Mouse (Mus musculus) WW6 (cell line): ENCODE measurements around the gene Htra3.

Experiments
- DNase-seq: peaks from one replicate; pipeline ENCODE4 v3.0.0-alpha.2; 2013; ENCODE audit warnings: low read depth, low spot score

Gene Htra3

DNA sequence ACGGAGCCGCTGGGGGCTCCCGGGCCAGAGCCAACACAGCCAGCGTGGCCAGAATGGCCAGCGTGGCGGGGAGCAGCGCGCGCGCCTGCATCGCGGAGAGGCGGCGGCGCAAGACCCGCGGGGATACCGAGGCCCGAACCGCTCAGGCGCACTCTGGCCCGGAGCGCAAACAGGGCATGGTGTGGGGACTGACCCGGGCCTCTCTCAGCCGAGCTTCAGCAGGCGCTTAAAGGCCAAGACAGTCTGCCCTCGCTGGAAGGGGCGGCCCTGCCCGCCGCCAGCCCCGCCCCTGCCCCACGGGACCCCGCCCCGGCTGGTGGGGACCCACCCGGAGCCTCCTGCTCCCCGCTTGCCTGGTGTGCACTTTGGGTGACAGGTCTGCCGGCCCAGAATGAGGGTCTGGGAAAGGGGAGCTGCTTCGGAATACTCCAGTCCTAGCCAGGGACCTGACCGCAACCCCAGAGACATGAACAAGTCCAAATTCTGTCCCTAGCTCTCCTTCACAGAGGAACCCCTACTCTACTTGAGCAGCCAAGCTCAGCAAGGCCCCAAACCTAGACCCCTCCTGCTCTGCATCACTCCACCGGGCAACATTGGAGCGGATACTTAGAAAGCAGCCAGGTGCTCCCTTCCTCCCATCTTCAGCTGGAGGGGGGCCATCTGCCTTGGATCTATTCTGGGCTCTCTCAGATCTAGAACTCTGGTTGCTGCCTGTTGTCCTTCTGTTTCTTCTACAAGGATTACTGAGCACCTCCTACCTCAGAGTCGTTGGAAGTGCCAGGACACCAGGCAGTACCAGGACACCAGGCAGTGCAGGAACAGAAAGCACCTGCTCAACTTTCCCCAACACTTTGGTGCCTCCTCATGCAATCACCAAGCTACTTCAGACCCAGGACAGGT is at the start of gene Htra3:
Gene Htra3, minus strand, starts transcription at position 527 of the 900 bp plus-strand sequence.
- DNase-seq: no peak

- no peak for DNase-seq
Measured at GRCm38 (mm10) chr5:35728957-35729460, 49.4 kb upstream of the Htra3 start.

GRCm38 (mm10) chr5:35728344-35728956 is 48.9 kb upstream of the Htra3 start:
- no peak for DNase-seq

- no peak for DNase-seq
Measured at GRCm38 (mm10) chr5:35727447-35727846, 47.9 kb upstream of the Htra3 start.

DNA sequence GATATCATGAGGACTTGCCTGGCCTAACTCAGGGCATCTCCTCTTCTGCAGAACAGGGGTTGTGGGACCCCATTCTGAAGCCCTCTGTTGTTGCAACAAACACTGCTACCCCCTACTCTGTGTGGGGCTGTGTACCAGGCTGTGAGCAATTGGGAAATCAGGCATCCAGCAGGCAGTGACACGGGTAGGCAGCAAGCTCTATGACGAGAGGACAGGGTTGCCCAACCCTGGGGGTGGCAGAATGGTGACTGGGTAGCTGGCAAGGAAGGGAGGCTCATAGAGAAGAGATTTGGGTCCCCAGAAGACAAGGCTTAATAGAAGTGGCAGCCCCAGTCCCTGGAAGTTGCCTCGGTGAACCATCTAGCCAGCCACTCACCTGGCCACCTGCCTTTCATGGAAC is 46.3 kb upstream of the Htra3 start:
- no peak for DNase-seq

DNA sequence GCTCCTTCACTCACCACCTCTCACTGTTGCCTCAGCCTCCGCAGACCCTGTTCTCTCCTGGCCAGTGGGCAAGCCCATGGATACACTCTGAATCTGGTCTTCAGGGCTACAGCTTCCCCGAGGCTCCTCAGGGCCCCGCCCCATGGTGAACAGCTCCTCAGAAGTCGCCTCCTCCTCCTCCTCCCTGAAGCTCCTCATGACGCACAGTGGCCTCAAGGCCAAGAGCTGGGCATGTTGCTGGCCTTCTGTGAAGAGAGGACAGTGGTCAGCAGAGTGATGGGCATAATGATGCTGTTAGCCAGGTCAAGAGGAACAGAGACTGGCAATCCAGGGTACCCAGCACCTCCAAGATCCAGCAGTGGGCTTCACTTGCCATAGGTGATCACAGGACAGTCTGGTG is 44.3 kb upstream of the Htra3 start:
- no peak for DNase-seq

GRCm38 (mm10) chr5:35722654-35723053 is 43.1 kb upstream of the Htra3 start:
- DNase-seq: no peak

DNA sequence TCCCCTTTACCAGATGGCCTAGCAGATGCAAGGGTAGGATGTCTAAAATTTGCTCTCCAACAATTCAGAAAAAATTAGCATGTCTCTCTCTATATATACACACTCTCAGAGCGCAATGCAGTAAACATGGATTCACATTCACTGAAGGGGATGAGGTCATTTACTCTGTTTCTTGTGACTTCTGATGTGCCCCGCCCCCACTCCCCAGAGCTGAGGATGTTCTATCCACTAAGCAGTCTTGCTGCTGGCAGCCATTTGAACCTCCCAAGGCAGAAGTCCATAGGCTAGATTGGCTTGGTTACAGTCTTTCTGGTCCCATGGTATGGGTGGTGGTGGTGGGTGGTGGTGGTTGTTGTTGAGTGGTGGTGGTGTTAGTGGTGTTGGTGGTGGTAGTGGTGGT is 42.4 kb upstream of the Htra3 start:
- no peak for DNase-seq

GRCm38 (mm10) chr5:35719880-35720279 is 40.3 kb upstream of the Htra3 start:
- no peak for DNase-seq

DNA sequence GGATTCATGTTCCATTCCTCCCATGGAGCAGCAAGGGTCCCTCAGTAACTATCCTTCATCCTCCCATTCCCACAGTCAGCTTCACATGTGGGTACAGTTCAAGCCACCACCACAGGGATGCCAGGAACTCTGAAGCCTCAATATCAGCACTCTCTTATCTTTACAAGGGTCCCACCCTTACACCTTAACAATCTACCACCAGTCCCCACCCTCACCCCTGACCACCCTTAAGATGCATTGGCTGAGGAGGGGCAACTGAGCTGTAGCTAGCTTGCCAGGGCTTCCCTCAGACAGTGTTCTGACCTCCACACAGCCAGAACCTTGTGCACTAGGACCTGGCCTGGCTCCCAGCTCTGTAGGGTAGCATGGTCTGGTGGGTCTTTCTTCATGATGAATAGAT is 39.8 kb upstream of the Htra3 start:
- DNase-seq: no peak

DNA sequence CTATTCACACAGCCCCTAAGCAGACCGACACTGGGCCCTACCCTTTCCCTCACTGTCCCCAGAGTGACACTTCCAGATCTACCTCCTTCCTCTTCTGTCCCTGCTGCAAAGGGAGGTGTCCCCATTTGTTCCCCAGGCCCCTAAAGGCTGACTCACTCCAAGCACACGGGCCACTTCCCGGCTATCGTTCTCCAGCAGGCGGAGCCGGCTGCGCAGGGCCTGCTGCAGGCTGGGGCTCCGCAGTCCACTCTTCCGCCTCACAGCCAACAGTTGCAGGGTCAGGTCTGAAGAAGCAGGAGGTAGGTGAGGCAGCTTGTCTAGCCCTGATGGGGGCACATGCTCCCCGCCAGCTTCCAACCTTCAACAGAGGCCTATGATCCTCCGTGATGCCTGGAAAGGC is 39.2 kb upstream of the Htra3 start:
- no peak for DNase-seq

- DNase-seq: peak; percentile 84
Measured at GRCm38 (mm10) chr5:35717946-35718345, 38.4 kb upstream of the Htra3 start.

DNA sequence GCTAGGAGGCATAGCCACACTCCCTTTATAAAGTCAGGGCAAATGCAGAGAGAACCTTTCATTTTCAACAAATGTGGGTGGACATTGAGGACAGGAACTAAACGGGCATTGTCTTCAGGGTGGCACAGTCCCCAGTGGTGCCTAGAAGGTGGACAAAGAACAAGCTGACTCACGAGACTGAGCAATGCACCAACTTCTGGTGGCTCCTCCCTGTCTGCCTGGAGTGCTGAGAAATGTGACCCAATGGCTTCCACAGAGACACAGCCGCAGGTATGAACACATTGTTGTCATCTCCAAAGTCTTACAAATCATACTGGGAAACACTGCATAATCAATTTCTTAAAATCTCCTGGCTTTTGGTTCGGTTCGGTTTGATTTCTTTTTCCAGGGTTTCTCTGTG is 37.9 kb upstream of the Htra3 start:
- no peak for DNase-seq

- no peak for DNase-seq
Measured at GRCm38 (mm10) chr5:35713649-35714354, 34.2 kb upstream of the Htra3 start.

DNA sequence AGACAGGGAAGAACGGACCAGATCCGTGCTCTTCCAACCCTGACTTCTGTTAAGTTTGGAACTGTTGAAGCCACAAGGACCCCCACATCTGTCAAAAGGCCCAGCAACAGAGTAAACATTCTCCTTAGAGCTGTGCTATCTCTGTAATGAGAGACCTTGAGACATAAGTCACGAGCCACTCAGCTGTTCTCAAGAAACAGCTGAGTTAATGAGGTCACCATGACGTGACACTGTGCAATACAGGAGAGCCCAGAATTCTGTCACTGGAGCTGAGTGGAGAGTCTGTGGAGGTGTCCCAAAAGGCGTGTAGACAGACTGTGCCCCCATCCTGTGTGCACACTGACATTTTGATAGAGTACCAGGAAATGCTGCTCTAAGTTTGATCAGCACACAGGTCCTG is 32.9 kb upstream of the Htra3 start:
- DNase-seq: no peak

DNA sequence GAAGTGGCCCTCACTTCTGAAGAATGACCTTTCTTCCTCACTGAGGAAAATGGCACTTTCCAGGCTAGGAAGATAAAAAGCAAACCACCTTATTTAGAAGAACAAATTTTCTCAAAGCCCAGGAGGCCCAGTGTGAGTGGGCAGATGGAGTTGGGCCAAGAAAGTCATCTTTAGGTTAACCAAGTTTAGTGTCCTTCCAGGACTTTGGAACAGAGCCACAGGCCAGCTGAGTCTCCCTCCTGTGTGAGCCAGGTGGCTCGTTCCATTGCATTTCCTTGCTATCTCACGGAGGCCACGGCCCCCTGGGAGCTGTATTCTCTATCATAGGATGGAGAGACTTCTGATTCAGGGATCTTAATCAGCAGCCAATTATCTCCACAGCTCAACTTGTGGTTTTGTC is 31.3 kb upstream of the Htra3 start:
- DNase-seq: no peak

GRCm38 (mm10) chr5:35710481-35710880 is 30.9 kb upstream of the Htra3 start:
- no peak for DNase-seq

DNA sequence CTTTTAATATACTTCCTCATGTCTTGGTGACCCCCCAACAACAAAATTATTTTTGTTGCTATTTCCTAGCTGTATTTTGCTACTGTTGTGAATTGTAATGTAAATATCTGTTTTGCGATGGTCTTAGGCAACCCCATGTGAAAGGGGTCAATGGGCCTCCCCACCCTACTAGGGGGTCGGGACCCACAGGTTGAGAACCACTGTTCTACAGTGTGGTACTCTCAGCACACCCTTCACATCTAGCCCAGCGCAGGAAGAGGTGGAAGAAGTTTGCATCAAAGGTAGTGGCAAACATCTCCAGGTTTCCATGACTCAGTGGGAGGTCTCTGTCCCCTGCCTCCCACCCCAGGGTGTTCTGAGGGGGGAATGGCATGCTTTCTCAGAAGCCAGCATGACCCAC is 25.8 kb upstream of the Htra3 start:
- no peak for DNase-seq

DNA sequence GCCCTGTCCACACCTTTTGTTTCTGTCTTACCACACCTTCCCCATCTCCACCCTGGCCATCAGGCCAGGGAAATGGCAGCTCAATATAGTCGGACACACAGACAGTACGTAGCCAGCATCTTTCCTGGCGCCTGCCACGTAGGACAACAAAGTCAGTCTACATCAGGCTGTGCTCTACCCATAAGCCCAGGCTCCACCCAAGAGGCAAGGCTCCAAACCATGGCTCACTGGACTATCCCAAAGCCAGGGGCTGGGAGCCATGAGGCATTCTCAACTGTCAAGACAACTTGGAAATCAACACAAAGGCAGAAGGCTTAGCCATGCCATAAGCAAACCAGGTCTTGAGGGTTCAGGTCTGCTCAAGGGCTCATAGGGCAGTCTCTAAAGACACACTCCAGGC is 24.2 kb upstream of the Htra3 start:
- no peak for DNase-seq

- DNase-seq: no peak
Measured at GRCm38 (mm10) chr5:35703183-35703582, 23.6 kb upstream of the Htra3 start.

DNA sequence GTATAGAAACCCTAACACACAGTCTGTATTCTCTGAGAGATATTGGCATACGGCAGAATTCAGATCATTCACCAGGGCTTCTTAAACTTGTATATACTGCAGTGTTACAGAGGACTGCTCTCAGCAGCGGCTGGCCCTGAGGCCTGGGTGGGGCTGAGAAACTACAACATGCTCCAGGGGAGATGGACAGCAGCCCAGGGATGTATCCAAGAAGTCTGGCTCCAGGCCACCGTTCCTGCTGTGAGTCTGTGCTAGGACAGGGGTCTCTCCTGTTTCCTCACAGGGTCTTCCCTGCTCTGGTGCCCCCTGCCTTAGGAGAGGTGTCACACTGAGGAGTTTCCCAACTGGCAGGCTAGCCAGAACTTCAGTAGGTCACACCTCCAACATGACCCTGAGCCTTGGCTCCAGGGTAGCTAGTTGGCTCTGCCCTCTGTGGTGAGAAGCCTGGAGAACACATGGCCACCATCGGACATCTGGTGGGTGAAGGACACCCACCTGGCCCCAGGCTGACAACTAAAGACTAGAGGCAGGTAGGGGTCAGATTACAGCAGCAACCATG is 23.1 kb upstream of the Htra3 start:
- no peak for DNase-seq

DNA sequence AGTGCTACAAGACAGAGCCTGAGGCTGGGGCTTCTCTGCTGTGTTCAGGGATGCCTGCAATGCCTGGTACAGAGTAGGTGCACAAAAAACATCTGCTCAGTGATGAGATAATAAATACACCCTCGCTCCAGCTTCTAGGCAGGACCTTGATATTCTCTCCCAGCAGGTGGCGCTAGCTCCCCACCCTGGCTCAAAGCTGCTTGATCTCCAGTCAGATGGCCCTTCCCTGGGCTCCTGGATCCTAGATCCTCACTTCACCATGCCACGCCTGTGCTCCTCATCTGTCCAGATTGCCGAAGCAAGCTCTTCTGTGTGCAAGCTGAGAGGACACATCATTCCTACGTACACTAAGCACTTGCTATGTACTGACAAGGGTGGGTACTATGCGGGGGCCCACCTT is 21.5 kb upstream of the Htra3 start:
- DNase-seq: peak; percentile 50
